Mouse (Mus musculus): ENCODE results near the gene Ryr2.

DNA sequence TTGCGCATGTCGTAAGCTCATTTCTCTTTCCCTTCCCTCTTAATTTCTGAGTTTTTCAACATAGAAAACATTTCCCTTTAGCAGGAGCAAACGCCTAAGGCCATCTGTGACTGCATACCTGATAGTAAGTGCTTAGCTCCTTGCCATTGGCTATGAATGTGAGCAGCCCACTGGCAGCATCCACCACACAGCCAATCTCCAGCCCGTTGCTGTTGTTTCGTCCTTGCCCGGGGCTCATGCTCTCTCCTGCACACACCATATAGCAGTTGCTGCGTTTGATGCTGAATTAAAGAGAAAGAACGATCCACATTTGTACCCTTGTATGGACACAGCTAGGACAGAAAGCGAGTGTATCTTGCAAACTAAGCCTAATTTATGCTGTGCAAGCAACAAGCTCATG lies 361.3 kb downstream of the Ryr2 start:
- TF ChIP-seq CTCF (IDR thresholded peaks at IDR 0.05; ENCODE audit: low read depth, low read length) (no peak), POLR2A (IDR thresholded peaks at IDR 0.05; ENCODE audit: borderline replicate concordance, low read depth, low read length) (no peak)

Data from bone marrow macrophage, adult 2 months (primary cell).